Mouse (Mus musculus): Measurements from ENCODE around the gene Spic.
"Not testable (repeated sequence)": the region's sequence is repeated elsewhere in the genome, so short reads cannot be mapped to it uniquely, and the experiment has no call there.

The Spic gene

GRCm38 (mm10) chr10:88684925-88685324 is at the start of gene Spic:
Gene Spic, minus strand, starts transcription at chr10:88685015.
- DNase-seq (ENCODE audit: low spot score in 2 of 2): no peak

GRCm38 (mm10) chr10:88732309-88732622 is 47.5 kb upstream of the Spic start:
- DNase-seq (ENCODE audit: low spot score in 2 of 2): no peak

GRCm38 (mm10) chr10:88731496-88732308 is 46.9 kb upstream of the Spic start:
- no peak for DNase-seq (ENCODE audit: low spot score in 2 of 2)

- DNase-seq (ENCODE audit: low spot score in 2 of 2): peak; percentile 69 to 79
Observed at GRCm38 (mm10) chr10:88730571-88731495, 46.0 kb upstream of the Spic start, which contains the start of gene Arl1. Gene Arl1, plus strand, starts transcription at chr10:88730858.

GRCm38 (mm10) chr10:88728166-88728565 is 43.4 kb upstream of the Spic start:
- DNase-seq (ENCODE audit: low spot score in 2 of 2): no peak

GRCm38 (mm10) chr10:88727128-88727527 is 42.3 kb upstream of the Spic start:
- DNase-seq (ENCODE audit: low spot score in 2 of 2): peak in 1 of 2 experiments; percentile 35

GRCm38 (mm10) chr10:88725343-88725742 is 40.5 kb upstream of the Spic start:
- no peak for DNase-seq (ENCODE audit: low spot score in 2 of 2)

GRCm38 (mm10) chr10:88719618-88720017 is 34.8 kb upstream of the Spic start:
- no peak for DNase-seq (ENCODE audit: low spot score in 2 of 2)

GRCm38 (mm10) chr10:88717756-88718025 is 32.9 kb upstream of the Spic start:
- DNase-seq (ENCODE audit: low spot score in 2 of 2): no peak

GRCm38 (mm10) chr10:88716986-88717755 is 32.4 kb upstream of the Spic start:
- DNase-seq (ENCODE audit: low spot score in 2 of 2): no peak

- DNase-seq (ENCODE audit: low spot score in 2 of 2): no peak
Observed at GRCm38 (mm10) chr10:88715621-88716020, 30.8 kb upstream of the Spic start.

GRCm38 (mm10) chr10:88714744-88715143 is 29.9 kb upstream of the Spic start:
- no peak for DNase-seq (ENCODE audit: low spot score in 2 of 2)

- DNase-seq (ENCODE audit: low spot score in 2 of 2): no peak
Observed at GRCm38 (mm10) chr10:88712359-88712758, 27.5 kb upstream of the Spic start.

- no peak for DNase-seq (ENCODE audit: low spot score in 2 of 2)
Observed at GRCm38 (mm10) chr10:88708671-88709523, 24.1 kb upstream of the Spic start.

GRCm38 (mm10) chr10:88700938-88701337 is 16.1 kb upstream of the Spic start:
- DNase-seq (ENCODE audit: low spot score in 2 of 2): no peak

- DNase-seq (ENCODE audit: low spot score in 2 of 2): no peak
Observed at GRCm38 (mm10) chr10:88682904-88683563, 1.8 kb downstream of the Spic start.

- DNase-seq (ENCODE audit: low spot score in 2 of 2): no peak
Observed at GRCm38 (mm10) chr10:88672825-88673224, 12.0 kb downstream of the Spic start.

GRCm38 (mm10) chr10:88672123-88672522 is 12.7 kb downstream of the Spic start:
- DNase-seq (ENCODE audit: low spot score in 2 of 2): no peak

- DNase-seq (ENCODE audit: low spot score in 2 of 2): no peak
Observed at GRCm38 (mm10) chr10:88669719-88670118, 15.1 kb downstream of the Spic start.

GRCm38 (mm10) chr10:88663856-88664255 is 21.0 kb downstream of the Spic start:
- DNase-seq (ENCODE audit: low spot score in 2 of 2): not testable (repeated sequence)

- no peak for DNase-seq (ENCODE audit: low spot score in 2 of 2)
Observed at GRCm38 (mm10) chr10:88658918-88659317, 25.9 kb downstream of the Spic start.

All from thymus, postnatal 10 days (tissue).